Mouse (Mus musculus): ENCODE measurements around the gene Dnah14.

The Dnah14 gene

DNA sequence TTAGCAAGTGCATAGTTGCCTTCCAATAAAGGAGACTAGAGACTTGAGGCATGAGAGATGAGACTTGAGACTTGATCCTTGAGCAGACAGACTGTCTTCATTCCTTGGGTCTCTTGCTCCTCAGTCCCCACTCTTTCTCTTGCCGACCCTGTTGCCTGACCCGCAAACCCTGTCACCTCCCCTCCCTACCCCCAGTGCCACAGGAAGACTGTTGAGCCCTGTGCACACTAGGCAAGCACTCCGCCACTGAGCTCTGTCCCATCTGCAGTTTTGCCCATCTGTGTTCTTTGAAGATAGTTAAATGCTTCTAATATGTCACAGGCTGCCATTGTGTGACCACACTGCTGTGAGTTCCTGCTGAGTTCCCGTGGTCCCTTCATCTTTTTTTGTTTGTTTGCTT, 23.0 kb downstream of the Dnah14 start:
- DNase-seq (ENCODE audit: low spot score in 2 of 2) = no peak

- DNase-seq (ENCODE audit: low spot score in 2 of 2) = no peak
These were observed 34.8 kb downstream of the Dnah14 start for GRCm38 (mm10) chr1:181611118-181611517.

- DNase-seq (ENCODE audit: low spot score in 2 of 2) = peak; percentile 32 to 44
These were observed 39.6 kb downstream of the Dnah14 start for GRCm38 (mm10) chr1:181615866-181616491.

DNA sequence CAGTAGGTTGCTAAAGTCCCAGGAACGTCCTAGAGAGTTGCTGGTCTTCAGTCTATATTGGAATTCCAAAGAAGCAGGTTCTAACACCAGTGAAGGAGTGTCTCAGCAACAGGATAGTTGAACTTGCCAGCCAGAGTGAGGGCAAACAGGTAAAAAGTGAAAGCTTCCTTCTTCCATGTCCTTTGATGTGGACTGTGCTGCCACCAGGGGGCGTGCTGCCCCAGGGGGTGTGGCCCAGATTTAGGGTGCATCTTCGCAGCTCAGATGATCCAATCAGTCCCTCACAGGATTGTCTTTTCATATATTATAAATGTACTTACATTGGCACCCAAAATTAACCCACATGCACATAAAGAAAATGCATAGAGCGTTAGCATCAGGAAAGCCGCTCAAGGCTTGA, 41.0 kb downstream of the Dnah14 start:
- DNase-seq (ENCODE audit: low spot score in 2 of 2) = no peak

DNA sequence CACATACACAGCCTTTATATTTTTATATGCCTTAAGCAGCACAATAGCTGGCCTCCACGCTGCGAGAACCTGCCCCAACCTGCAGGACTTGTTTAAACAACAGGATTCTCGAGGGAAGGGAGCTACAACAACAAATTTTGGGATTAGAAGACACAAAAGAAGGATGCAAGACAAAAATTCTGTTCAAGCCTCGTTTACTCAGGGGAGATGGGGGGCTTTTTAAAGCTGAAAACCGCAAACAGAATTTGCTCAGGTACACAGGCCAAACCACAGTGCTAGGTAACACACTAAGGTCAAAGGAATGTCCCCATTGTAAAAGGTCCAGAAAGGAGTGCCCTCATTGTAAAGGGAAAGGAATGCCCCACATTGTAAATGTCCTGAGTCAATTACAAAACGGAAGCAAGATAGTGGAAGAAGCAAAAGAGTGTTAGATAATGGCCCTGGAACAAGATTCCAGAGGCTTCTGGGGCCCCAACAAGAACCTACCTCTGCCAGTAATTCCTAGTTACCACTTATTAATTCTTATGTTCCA, 46.9 kb downstream of the Dnah14 start:
- no peak for DNase-seq (ENCODE audit: low spot score in 2 of 2)

GRCm38 (mm10) chr1:181624876-181625275, 48.5 kb downstream of the Dnah14 start:
- DNase-seq (ENCODE audit: low spot score in 2 of 2) = no peak

- DNase-seq (ENCODE audit: low spot score in 2 of 2) = no peak
These were observed 51.9 kb downstream of the Dnah14 start for GRCm38 (mm10) chr1:181628276-181628675.

DNA sequence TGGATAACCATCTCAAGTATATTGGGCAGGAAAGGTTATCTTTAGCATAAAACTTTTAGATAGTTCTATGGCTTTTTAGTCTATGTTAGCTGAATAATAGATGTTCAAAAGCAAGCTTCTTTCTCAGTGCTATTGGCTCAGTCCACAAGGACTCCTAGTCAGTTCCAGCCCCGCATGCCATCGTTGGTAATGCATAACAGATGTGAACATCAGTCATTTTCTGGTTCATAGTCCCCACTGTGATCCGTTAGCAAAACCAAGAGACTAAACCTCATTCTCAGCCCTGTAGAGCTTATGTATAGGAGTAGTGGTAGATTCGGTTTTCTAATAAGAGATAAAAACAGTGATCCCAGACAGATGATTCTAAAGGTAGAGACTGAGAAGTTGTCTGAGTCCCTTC, 55.0 kb downstream of the Dnah14 start:
- no peak for DNase-seq (ENCODE audit: low spot score in 2 of 2)

DNA sequence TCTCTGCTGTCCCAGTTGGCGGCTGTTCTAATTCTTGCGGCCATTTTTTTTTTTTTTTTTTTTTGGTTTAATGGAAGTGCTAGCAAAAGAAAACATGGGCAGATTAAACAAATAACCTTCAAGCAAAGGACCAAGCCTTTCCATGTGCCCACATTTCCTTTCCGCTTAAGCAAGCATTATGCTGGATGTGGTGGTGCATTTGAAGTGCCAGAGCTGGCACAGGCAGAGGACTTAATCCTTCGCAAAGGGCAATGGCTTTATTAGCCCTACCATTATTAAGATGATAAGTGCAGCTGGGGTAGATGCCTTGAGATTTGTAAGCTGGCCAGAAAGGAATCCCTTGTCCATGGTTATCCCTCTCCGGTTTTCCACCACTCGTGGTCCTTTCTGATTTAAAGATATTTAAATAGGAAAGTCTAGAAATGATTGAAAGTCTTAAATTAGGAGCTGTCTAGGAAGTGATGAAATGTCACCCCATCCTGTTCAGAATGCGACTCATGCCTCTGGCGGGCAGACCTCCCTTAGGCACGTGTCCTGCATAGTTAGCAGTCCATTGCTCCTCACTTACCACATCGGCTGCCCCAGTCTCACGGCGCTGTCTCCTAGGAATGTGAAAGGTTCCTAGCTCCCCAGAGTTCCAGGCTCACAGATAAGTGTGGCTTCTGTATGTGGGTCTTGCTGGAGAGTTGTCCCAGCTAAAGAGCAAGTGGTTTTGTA, 61.8 kb downstream of the Dnah14 start:
- DNase-seq (ENCODE audit: low spot score in 2 of 2) = no peak

DNA sequence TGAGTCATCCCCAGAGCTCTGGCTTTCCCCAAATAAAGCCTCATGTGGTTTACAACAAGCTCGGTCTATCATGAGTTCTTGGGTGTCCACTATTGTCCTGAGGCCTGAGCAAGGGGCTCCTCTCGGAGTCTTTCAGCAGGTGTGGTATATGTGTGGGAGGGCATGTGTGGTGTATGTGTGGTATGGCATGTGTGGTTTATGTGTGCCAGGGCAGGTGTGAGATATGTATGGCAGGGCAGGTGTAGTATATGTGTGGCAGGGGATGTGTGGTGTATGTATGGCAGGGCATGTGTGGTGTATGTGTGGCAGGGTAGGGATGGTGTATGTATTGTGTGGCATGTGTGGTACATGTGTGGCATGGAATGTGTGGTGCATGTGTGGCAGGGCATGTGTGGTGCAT, 64.0 kb downstream of the Dnah14 start:
- DNase-seq (ENCODE audit: low spot score in 2 of 2) = no peak

DNA sequence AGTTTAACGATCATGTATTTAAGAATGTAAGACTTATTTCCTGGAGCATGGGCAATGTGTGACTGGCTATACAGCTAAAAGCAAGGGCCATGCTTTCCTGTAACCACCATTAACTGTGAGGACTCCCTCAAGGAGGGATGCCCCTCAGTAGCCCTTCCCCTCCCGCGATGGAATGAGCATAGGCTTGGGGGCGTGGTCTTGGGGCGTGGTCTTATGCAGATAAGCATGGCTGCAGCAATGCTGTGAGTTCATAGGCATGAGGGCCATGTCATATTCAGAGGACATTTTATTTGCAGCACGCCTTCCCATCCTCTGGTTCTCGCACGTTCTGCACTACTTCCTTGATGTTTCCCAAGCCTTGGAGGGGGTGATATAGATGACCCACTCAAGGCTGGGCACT, 71.1 kb downstream of the Dnah14 start:
- DNase-seq (ENCODE audit: low spot score in 2 of 2) = no peak

GRCm38 (mm10) chr1:181653481-181653880, 77.1 kb downstream of the Dnah14 start:
- DNase-seq (ENCODE audit: low spot score in 2 of 2) = no peak

DNA sequence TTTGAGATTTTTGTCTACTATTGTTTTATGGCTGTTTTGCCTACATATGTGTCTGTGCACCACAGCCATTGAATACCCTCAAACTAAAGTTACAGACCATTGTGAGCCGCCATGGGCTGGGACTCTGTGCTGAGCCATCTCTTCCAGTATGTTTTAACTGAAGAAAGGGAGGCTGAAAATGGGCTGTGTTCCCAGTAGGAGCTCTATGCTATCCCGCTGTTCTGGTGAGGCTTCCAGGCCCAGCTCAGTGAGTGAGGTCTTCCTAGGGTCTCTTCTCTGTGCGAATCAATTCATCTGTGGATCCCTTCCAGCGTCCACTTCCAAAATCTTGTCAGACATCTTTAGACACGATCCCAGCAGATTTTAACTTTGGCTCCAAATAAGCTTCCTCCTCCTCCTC, 80.1 kb downstream of the Dnah14 start:
- no peak for DNase-seq (ENCODE audit: low spot score in 2 of 2)

DNA sequence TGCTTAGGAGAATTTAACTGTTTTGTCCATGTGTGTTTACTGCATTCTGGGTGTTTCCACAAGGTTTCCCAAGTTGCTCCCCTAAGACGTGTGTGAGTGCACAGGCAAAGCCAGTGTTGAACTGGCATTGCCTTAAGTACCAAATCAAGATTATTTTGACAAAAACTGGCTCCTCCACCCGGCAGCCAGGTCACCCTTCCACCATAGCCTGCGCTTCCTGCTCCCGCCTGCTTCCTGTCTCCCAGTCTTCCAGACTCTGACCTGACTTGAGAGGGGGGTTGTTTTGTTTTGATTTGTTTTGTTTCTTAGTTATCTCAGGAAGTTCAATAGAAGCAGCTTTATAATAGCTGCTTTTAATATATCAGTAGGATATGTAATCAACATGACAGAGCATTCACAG, 90.4 kb downstream of the Dnah14 start:
- DNase-seq (ENCODE audit: low spot score in 2 of 2) = no peak

GRCm38 (mm10) chr1:181694729-181695498, 118.6 kb downstream of the Dnah14 start:
- DNase-seq (ENCODE audit: low spot score in 2 of 2) = no peak

GRCm38 (mm10) chr1:181728707-181729106, 152.3 kb downstream of the Dnah14 start:
- DNase-seq (ENCODE audit: low spot score in 2 of 2) = peak; percentile 13 to 23

- DNase-seq (ENCODE audit: low spot score in 2 of 2) = no peak
These were observed 157.2 kb downstream of the Dnah14 start for GRCm38 (mm10) chr1:181733517-181733916.

GRCm38 (mm10) chr1:181740259-181740658, 163.9 kb downstream of the Dnah14 start:
- no peak for DNase-seq (ENCODE audit: low spot score in 2 of 2)

- no peak for DNase-seq (ENCODE audit: low spot score in 2 of 2)
These were observed 166.0 kb downstream of the Dnah14 start for GRCm38 (mm10) chr1:181742251-181742885.

DNA sequence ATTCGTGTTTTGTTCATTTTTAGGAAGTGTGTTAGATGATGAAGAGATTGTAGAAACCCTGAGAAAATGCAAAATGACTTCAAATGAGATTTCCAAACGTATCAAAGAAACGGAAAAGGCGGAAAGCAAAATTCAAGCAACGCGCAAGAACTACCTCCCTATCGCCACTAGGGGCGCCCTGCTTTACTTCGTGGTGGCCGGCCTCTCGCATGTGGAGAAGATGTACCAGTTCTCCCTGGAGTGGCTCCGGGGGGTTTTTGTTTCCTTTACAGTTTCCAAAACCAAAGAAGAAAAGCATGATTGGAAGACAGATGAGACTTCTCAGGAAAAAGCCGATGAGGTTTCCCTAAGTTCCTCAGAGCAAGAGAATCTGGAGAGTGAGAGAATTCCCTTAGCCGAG, 193.0 kb downstream of the Dnah14 start:
- DNase-seq (ENCODE audit: low spot score in 2 of 2) = no peak

GRCm38 (mm10) chr1:181771871-181772270, 195.5 kb downstream of the Dnah14 start:
- no peak for DNase-seq (ENCODE audit: low spot score in 2 of 2)

DNA sequence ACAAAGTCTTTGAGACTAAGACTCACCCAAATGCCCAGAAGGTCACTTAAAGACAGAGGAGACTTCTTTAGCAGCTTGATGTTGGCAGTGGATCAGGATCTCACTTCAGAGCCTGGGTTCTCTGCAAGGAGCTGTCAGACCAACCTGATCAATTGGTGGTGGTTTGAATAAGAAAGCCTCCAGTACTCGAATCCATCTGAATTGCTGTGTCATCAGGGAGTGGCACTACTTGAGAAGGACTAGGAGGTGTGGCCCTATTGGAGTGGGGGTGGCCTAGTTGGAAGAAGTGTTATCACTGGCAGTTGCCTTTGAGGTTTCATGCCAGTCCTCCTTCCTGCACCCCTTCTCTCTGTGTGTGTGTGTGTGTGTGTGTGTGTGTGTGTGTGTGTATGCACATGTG, 200.2 kb downstream of the Dnah14 start:
- DNase-seq (ENCODE audit: low spot score in 2 of 2) = no peak

Data from urinary bladder, adult 18-20 months (tissue).